Mouse (Mus musculus) kidney, embryonic 14.5 days (tissue): ENCODE measurements at regions not wholly inside any gene's neighbourhood (a gene's known extent, or its start where the extent isn't known, plus 50 kb on each side); places are given as distances from the start of the nearest gene placed in this dataset.

Experiments
- ATAC-seq: fragments of 200-750 bp; cut with Nextera tagmentation; 2 replicates; pipeline ENCODE4 v1.8.0; 2017; ENCODE audit warnings: moderate number of reproducible peaks, mild to moderate bottlenecking, moderate TSS enrichment, moderate library complexity; ENCODE audit not compliant: low FRiP score, low TSS enrichment
- H3K27ac ChIP-seq: fragments of 300-500 bp; sonication (generic); 2 replicates; pipeline ENCODE4 v1.5.1; 2014; ENCODE audit warnings: low read depth, mild to moderate bottlenecking, low read length, moderate library complexity, mixed read lengths
- H3K27me3 ChIP-seq: fragments of 300-500 bp; sonication (generic); 2 replicates; pipeline ENCODE4 v1.6.1; 2014; ENCODE audit warnings: mild to moderate bottlenecking, low read length; ENCODE audit not compliant: control insufficient read depth, insufficient read depth
- H3K36me3 ChIP-seq: fragments of 300-500 bp; sonication (generic); 2 replicates; pipeline ENCODE4 v1.6.1; 2014; ENCODE audit warnings: low read length, mixed read lengths; ENCODE audit not compliant: control insufficient read depth, insufficient read depth
- H3K4me1 ChIP-seq: fragments of 300-500 bp; sonication (generic); 2 replicates; pipeline ENCODE4 v1.6.1; 2014; ENCODE audit warnings: low read length, mixed read lengths; ENCODE audit not compliant: control insufficient read depth, insufficient read depth
- H3K4me2 ChIP-seq: fragments of 300-500 bp; sonication (generic); replicated peaks from 2 replicates; pipeline ENCODE4 v1.6.1; 2014; ENCODE audit warnings: low read depth, mild to moderate bottlenecking, low read length
- H3K4me3 ChIP-seq: fragments of 300-500 bp; sonication (generic); 2 replicates; pipeline ENCODE4 v1.5.1; 2014; ENCODE audit warnings: mild to moderate bottlenecking, low read length
- H3K9ac ChIP-seq: fragments of 300-500 bp; sonication (generic); 2 replicates; pipeline ENCODE4 v1.6.1; 2014; ENCODE audit warnings: low read depth, mild to moderate bottlenecking, low read length, moderate library complexity
- H3K9me3 ChIP-seq: fragments of 300-500 bp; sonication (generic); 2 replicates; pipeline ENCODE4 v1.6.1; 2016; ENCODE audit warnings: low read length; ENCODE audit not compliant: control insufficient read depth
- WGBS: fragments of 180-500 bp; shearing (Covaris S2); extraction: QIAGEN DNeasy Blood & Tissue Kit; methylation state at CpG from one replicate; pipeline ENCODE4 v1.1.7; 2014; 5-methylcytosine and 5-hydroxymethylcytosine counted together

GRCm38 (mm10) chr12:15122586-15123212, 694.0 kb downstream of the Trib2 start:
- ATAC-seq = no peak
- Histone ChIP-seq H3K4me1 (no peaks in the 10 kb centered on the region), H3K27ac (no peak overlapping the region), H3K27me3 (no peaks in the 10 kb centered on the region), H3K9me3 (no peaks in the 10 kb centered on the region), H3K4me2 (no peak overlapping the region), H3K36me3 (no peaks in the 10 kb centered on the region), H3K9ac (no peak overlapping the region), H3K4me3 (no peak overlapping the region)
- 87% methylated on average over 4 of the region's 4 CpGs for WGBS

DNA sequence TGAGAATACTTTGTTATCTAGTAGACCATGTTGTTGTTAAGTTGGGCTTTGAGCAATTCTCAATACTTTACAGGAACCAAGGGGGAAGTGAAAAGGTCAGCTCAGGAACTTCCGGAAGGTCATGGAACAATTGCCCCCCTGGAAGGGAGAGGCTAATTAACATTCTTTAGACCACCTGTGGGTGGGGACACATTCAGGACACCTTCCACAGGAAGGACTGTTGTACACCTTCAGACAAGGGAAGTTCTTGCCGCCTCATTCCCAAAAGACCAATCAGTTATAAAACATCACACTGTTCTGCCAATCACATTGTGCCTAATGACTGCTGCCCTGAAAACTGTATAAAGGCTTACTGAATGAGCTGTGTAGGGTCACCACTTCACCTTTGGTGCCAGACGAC, 701.2 kb downstream of the Trib2 start:
- no peak overlapping the region for H3K4me3 ChIP-seq
- H3K4me2 ChIP-seq = no peak overlapping the region
- no peaks in the 10 kb centered on the region for H3K4me1 ChIP-seq
- H3K27ac ChIP-seq = no peak overlapping the region
- H3K27me3 ChIP-seq = no peaks in the 10 kb centered on the region
- H3K9ac ChIP-seq = no peak overlapping the region
- H3K9me3 ChIP-seq = no peaks in the 10 kb centered on the region
- 86% methylated on average over 3 of the region's 3 CpGs for WGBS
- ATAC-seq = no peak
- no peaks in the 10 kb centered on the region for H3K36me3 ChIP-seq

- no peaks in the 10 kb centered on the region for H3K4me1 ChIP-seq
- H3K4me3 ChIP-seq = no peak overlapping the region
- H3K27ac ChIP-seq = no peak overlapping the region
- 91% methylated on average over 14 of the region's 14 CpGs for WGBS
- H3K27me3 ChIP-seq = no peaks in the 10 kb centered on the region
- no peak for ATAC-seq
- H3K4me2 ChIP-seq = no peak overlapping the region
- H3K9me3 ChIP-seq = no peaks in the 10 kb centered on the region
- H3K36me3 ChIP-seq = no peaks in the 10 kb centered on the region
- no peak overlapping the region for H3K9ac ChIP-seq
Measured at GRCm38 (mm10) chr12:15114793-15115192, 701.9 kb downstream of the Trib2 start.

DNA sequence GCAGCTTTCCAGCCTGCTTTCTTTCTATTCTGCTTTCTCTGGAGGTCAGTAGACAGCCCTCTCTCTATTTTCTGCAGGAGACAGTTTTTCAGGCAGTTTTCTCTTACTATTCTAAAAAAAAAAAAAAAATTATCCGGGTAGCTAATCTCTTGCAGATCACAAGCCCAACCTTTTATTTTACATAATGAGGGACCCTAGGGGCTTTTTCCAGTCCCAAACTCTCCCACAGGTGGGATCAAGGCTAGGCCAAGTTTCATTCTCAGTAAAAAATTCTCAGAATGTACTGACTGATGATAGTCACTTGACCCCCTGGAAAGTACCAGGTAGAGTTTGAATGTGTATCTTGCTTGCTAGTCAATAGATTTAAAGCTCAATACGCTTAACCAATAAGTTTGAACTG, 705.7 kb downstream of the Trib2 start:
- Histone ChIP-seq H3K27ac (no peak overlapping the region), H3K4me1 (no peaks in the 10 kb centered on the region), H3K36me3 (no peaks in the 10 kb centered on the region), H3K4me2 (no peak overlapping the region), H3K9ac (no peak overlapping the region), H3K27me3 (no peaks in the 10 kb centered on the region), H3K9me3 (no peaks in the 10 kb centered on the region), H3K4me3 (no peak overlapping the region)
- 75% methylated on average over 2 of the region's 2 CpGs for WGBS
- ATAC-seq = no peak

- Histone ChIP-seq H3K27me3 (no peaks in the 10 kb centered on the region), H3K9me3 (no peaks in the 10 kb centered on the region), H3K36me3 (no peaks in the 10 kb centered on the region), H3K4me1 (no peaks in the 10 kb centered on the region), H3K4me3 (no peak overlapping the region), H3K9ac (no peak overlapping the region), H3K4me2 (no peak overlapping the region), H3K27ac (no peak overlapping the region)
- ATAC-seq = no peak
- 84% methylated on average over 2 of the region's 2 CpGs for WGBS
Measured at GRCm38 (mm10) chr12:15104876-15105275, 711.8 kb downstream of the Trib2 start.

DNA sequence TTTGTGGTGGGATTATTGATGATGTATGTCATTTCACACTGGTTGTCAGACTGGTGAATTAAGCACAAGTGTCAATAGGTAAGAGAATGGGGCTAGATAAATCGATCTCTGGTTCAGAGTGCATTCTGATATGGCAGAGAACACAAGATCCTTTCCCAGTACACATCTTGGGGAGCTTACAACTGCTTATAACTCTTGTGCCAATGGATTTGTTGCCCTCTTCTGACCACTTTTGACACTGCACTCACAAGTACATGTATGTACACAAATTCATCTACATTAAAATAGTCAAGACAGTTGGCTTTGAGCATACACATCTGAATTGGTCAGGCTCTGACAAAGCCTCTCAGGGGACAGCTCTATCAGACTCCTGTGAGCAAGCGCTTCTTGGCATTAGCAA, 738.1 kb downstream of the Trib2 start:
- Histone ChIP-seq H3K9ac (no peak overlapping the region), H3K9me3 (no peaks in the 10 kb centered on the region), H3K27me3 (no peaks in the 10 kb centered on the region), H3K36me3 (no peaks in the 10 kb centered on the region), H3K4me2 (no peak overlapping the region), H3K4me1 (no peaks in the 10 kb centered on the region), H3K4me3 (no peak overlapping the region), H3K27ac (no peak overlapping the region)
- 81% methylated on average over 2 of the region's 2 CpGs for WGBS
- ATAC-seq = no peak

GRCm38 (mm10) chr12:15064351-15064750, 752.4 kb downstream of the Trib2 start:
- no peak overlapping the region for H3K4me3 ChIP-seq
- H3K4me2 ChIP-seq = no peak overlapping the region
- no peak for ATAC-seq
- no peak overlapping the region for H3K27ac ChIP-seq
- H3K36me3 ChIP-seq = no peaks in the 10 kb centered on the region
- no peak overlapping the region for H3K9ac ChIP-seq
- H3K27me3 ChIP-seq = no peaks in the 10 kb centered on the region
- H3K4me1 ChIP-seq = no peaks in the 10 kb centered on the region
- 80% methylated on average over 1 of the region's 1 CpGs for WGBS
- H3K9me3 ChIP-seq = no peaks in the 10 kb centered on the region

DNA sequence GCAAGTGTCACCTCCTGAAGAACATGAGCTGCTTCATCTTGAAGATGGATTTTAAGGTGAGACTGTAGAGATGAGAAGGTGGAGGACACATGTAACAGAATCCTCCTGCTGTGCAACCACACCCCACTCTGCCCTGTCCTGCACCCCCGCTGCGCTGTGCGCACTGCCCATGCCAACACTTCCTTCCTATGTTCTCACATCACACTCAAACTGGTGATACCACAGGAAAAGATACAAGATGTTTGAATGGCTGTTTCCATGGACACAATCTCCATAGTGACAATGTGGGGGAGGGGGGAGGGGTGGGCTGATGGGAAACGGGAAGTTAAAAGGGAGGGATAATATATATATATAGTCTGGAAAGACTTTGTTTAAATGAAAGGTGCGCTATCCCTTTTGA, 765.3 kb downstream of the Trib2 start:
- no peak for ATAC-seq
- Histone ChIP-seq H3K4me2 (no peak overlapping the region), H3K9ac (no peak overlapping the region), H3K27me3 (no peaks in the 10 kb centered on the region), H3K27ac (no peak overlapping the region), H3K4me3 (no peak overlapping the region), H3K4me1 (no peaks in the 10 kb centered on the region), H3K9me3 (no peaks in the 10 kb centered on the region), H3K36me3 (no peaks in the 10 kb centered on the region)
- 93% methylated on average over 5 of the region's 5 CpGs for WGBS

DNA sequence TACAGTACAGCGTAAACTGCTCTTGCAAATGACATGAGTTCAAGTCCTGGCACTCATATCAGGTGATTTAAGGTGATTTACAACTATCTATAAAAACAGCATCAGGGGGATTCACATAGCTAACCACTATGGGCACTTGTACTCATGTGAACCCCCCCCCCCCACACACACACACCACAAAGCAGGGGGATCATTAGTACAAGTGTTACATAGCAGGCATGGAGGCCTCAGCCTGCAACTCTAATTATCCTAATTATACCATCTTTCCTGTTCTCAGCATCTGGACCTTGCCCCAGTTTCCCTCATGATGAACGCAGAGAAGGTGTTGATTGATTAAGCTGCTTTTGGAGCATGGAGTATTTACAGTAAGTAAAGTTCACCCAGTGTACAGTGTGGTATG, 773.5 kb downstream of the Trib2 start:
- Histone ChIP-seq H3K9me3 (no peaks in the 10 kb centered on the region), H3K9ac (no peak overlapping the region), H3K4me3 (no peak overlapping the region), H3K36me3 (no peaks in the 10 kb centered on the region), H3K27ac (no peak overlapping the region), H3K27me3 (no peaks in the 10 kb centered on the region), H3K4me2 (no peak overlapping the region), H3K4me1 (no peaks in the 10 kb centered on the region)
- ATAC-seq = no peak
- WGBS = 90% methylated on average over 2 of the region's 2 CpGs
